Mouse (Mus musculus) ES-Bruce4 (cell line): Measurements from ENCODE around the gene Klb.

Experiments
- CTCF ChIP-seq: IDR thresholded peaks from one replicate; pipeline ENCODE4 v1.8.1; 2011; ENCODE audit warnings: low read depth, low read length
- POLR2A ChIP-seq: IDR thresholded peaks from one replicate; pipeline ENCODE4 v1.8.1; 2011; ENCODE audit warnings: low read length; ENCODE audit not compliant: insufficient read depth

DNA sequence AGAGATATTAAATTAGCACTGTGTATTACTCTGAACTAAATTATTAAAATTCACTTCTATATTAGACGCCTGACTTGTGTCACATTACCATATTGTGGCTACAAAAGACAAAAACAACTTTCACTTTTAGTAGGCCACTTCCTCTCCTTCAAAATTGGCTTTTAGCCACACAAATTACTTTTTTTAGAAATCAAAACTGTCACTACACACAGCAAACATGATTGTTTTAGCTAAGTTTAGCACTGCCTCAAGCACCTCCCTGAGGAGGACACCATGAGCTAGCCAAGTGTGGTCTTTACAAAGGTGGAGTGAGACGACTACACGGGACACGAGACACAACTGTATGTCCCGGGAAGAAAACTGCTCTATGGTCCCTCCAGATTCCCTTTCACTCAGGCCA, 21.9 kb upstream of the Klb start:
- no peak for TF ChIP-seq POLR2A
- TF ChIP-seq CTCF, result no peak
